Mouse (Mus musculus): ENCODE results near the gene Eln. TPM values are rescaled to one million over a fixed set of nuclear protein-coding genes. Genes with fewer than 3 reads are reported as not detected.

Gene Eln
- polyA plus RNA-seq, 1 experiment from 2014 or later = 1,769 TPM

DNA sequence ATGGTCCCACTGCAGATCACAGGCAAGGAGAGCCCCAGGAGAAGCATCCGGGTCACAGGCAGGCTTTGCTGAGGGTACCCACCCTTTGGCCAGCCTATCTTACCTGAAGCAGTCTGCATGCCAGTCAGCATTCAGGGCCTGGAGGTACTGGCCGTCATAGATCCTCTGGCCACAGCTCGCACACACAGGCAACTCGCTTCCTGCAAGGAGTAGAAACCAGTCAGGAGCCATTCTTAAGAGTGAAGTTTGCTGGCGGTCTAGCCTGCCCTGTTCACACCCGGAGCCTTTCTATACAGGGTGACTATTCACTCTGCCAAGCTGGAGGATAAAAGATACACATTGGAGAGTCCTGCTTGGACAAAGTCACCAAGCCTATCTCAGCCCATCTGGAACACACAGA is 60.6 kb downstream of the Eln start:
- no peak for TF ChIP-seq EP300 (IDR thresholded peaks at IDR 0.05)
- Histone ChIP-seq H3K4me2 (replicated peaks; ENCODE audit: low read depth, low read length) (no peak overlapping the region), H3K9ac (replicated peaks; ENCODE audit: low read depth) (no peak overlapping the region), H3K36me3 (ENCODE audit: insufficient read depth, low read length) (no peaks in the 10 kb centered on the region), H3K9me3 (ENCODE audit: low read length) (no peaks in the 10 kb centered on the region), H3K27ac (ENCODE audit: low read length) (no peak overlapping the region), H3K4me3 (ENCODE audit: low read depth, low read length) (no peak overlapping the region), H3K4me1 (ENCODE audit: insufficient read depth, low read depth, low read length) (peaks cover 4% of the 10 kb centered on the region; the same call in 1 of the 2 replicates), H3K27me3 (replicated peaks; ENCODE audit: insufficient read depth, low read length) (no peaks in the 10 kb centered on the region)
- ATAC-seq (no peak), DNase-seq (ENCODE audit: low spot score) (no peak)
- 88% methylated on average over 6 of the region's 6 CpGs for WGBS

DNA sequence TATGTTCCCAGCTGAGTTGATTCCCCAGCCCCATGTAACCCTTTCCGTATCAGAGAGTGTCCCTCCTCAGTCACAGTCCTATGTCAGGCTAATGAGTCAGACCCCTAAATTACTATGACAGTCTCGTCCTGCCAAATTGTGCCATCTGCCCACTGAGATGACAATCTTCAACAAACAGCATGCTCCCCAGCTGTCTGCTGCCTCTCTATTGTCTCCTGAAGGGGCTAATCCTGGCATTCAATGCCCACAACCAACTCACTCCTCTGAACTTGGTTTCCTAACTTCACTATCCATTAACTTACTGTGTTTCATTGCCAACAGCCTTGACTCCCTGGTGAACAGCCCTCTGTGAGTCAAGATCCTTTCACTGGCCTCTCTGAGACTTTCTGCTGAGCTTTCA is 62.7 kb downstream of the Eln start:
- DNase-seq (ENCODE audit: low spot score) (no peak), ATAC-seq (no peak)
- H3K9ac ChIP-seq (replicated peaks; ENCODE audit: low read depth) = no peak overlapping the region
- peaks cover 18% of the 10 kb centered on the region; the same call in 1 of the 2 replicates for H3K4me1 ChIP-seq (ENCODE audit: insufficient read depth, low read depth, low read length)
- no peaks in the 10 kb centered on the region for H3K36me3 ChIP-seq (ENCODE audit: insufficient read depth, low read length)
- TF ChIP-seq EP300 (IDR thresholded peaks at IDR 0.05) = no peak
- no peak for TF ChIP-seq CTCF (IDR thresholded peaks at IDR 0.05)
- H3K4me3 ChIP-seq (ENCODE audit: low read depth, low read length) = no peak overlapping the region
- H3K27me3 ChIP-seq (replicated peaks; ENCODE audit: insufficient read depth, low read length) = no peaks in the 10 kb centered on the region
- no peak overlapping the region for H3K27ac ChIP-seq (ENCODE audit: low read length)
- no peak overlapping the region for H3K4me2 ChIP-seq (replicated peaks; ENCODE audit: low read depth, low read length)
- no peaks in the 10 kb centered on the region for H3K9me3 ChIP-seq (ENCODE audit: low read length)
- WGBS = 80% methylated on average over 2 of the region's 2 CpGs

DNA sequence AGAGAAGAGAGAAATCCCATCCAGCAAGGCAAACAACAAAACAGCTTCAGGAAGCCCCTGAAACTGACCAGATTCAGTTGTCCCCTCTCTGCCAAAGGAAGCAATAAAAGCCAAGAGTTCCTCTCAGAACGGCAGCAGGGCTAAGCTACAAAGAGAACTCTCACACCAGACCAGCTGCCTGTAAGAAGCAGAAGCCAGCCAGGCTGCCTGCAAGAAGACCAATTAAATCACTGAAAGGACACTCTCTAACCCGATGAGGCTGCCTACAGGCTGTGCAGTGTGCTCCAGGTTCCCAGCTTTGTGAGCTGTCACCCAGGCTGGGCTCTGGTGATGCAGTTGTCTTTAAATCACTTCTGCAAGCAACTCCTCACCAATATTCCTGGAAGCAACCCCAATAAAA is 63.3 kb downstream of the Eln start:
- no peak for DNase-seq (ENCODE audit: low spot score)
- 59% methylated on average over 2 of the region's 2 CpGs for WGBS
- TF ChIP-seq EP300 (IDR thresholded peaks at IDR 0.05) (no peak), CTCF (IDR thresholded peaks at IDR 0.05) (no peak)

DNA sequence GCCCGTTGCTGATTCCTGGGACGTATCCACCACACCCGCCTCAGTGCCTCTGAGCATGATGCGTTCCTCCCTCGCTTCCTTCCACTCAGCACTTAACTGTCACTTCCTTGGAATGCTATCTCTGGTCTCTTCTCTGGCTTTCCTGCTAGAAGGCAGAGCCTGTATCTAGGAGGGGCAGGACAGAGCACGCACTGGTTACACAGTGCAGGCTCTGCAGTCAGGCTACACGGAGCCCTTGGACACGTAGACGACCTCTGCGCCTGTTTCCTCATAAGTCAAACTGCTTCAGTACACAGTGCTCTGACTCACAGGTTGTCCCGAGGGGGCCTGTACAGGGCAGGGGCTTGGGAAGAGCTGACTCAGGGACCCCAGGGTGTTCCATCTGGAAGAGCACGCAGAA is 66.9 kb downstream of the Eln start:
- 43% methylated on average over 12 of the region's 12 CpGs for WGBS
- H3K9ac ChIP-seq (replicated peaks; ENCODE audit: low read depth) = no peak overlapping the region
- DNase-seq (ENCODE audit: low spot score) = peak; percentile 84
- peak overlapping the region; percentile 77 for H3K27ac ChIP-seq (ENCODE audit: low read length)
- 0 out of 2 replicates have a peak overlapping the region, but pooled peaks have one; percentile 5 for H3K4me2 ChIP-seq (replicated peaks; ENCODE audit: low read depth, low read length)
- peaks cover 30% of the 10 kb centered on the region; the same call in 1 of the 2 replicates for H3K4me1 ChIP-seq (ENCODE audit: insufficient read depth, low read depth, low read length)
- H3K4me3 ChIP-seq (ENCODE audit: low read depth, low read length) = no peak overlapping the region
- H3K9me3 ChIP-seq (ENCODE audit: low read length) = no peaks in the 10 kb centered on the region
- ATAC-seq = peak; percentile 40
- no peaks in the 10 kb centered on the region for H3K27me3 ChIP-seq (replicated peaks; ENCODE audit: insufficient read depth, low read length)
- H3K36me3 ChIP-seq (ENCODE audit: insufficient read depth, low read length) = no peaks in the 10 kb centered on the region
- TF ChIP-seq EP300 (IDR thresholded peaks at IDR 0.05) = peak; percentile 65; the same call in 1 of the 2 replicates
- TF ChIP-seq CTCF (IDR thresholded peaks at IDR 0.05) = no peak

More for the DNA sequence above, 63.3 kb downstream of the Eln start:
- Histone ChIP-seq H3K4me2 (replicated peaks; ENCODE audit: low read depth, low read length) (no peak overlapping the region), H3K4me1 (ENCODE audit: insufficient read depth, low read depth, low read length) (peaks cover 23% of the 10 kb centered on the region; the same call in 1 of the 2 replicates), H3K9ac (replicated peaks; ENCODE audit: low read depth) (no peak overlapping the region), H3K27me3 (replicated peaks; ENCODE audit: insufficient read depth, low read length) (no peaks in the 10 kb centered on the region), H3K9me3 (ENCODE audit: low read length) (no peaks in the 10 kb centered on the region), H3K4me3 (ENCODE audit: low read depth, low read length) (no peak overlapping the region), H3K36me3 (ENCODE audit: insufficient read depth, low read length) (no peaks in the 10 kb centered on the region), H3K27ac (ENCODE audit: low read length) (no peak overlapping the region)
- ATAC-seq = no peak

DNA sequence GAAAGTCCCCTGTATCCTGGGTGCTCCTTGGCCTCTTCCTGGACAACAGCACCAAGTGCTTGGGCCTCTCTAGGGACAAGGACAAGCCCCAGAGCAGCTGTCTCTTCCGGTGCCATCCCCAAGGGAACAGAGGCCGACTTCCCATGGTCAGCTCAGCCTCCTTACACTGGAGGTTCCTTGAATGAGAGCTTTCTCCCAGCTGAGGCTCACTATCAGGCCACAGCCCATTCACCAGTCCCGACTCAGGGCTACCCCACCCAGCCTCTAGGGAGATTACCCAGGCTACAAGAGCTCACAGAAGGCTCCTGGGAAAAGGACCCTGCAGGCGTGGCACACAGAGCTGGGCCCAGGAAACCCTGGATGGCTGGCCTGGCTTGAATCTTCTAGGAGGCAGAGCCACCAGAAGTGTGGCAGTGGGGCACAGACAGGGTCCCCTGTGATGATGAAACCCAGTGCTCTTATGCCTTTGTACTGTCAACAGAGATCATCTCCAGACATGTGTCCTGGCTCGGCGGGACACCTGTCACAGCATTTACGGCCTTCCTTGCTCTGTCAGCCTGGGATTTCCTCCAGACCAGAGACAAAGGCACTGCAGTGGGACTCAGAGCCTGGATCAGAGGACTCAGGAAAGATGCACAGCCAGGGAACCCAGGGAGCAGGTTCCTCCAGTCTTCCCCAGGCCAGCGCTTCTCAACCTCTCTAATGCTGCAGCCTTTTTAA is 68.1 kb downstream of the Eln start:
- DNase-seq (ENCODE audit: low spot score) (no peak), ATAC-seq (no peak)
- H3K4me3 ChIP-seq (ENCODE audit: low read depth, low read length) = no peak overlapping the region
- H3K4me1 ChIP-seq (ENCODE audit: insufficient read depth, low read depth, low read length) = peaks cover 35% of the 10 kb centered on the region; the same call in 1 of the 2 replicates
- H3K9me3 ChIP-seq (ENCODE audit: low read length) = no peaks in the 10 kb centered on the region
- no peaks in the 10 kb centered on the region for H3K36me3 ChIP-seq (ENCODE audit: insufficient read depth, low read length)
- TF ChIP-seq EP300 (IDR thresholded peaks at IDR 0.05) (no peak), CTCF (IDR thresholded peaks at IDR 0.05) (no peak)
- H3K27me3 ChIP-seq (replicated peaks; ENCODE audit: insufficient read depth, low read length) = no peaks in the 10 kb centered on the region
- no peak overlapping the region; the same call in 1 of the 2 replicates for H3K9ac ChIP-seq (replicated peaks; ENCODE audit: low read depth)
- no peak overlapping the region for H3K4me2 ChIP-seq (replicated peaks; ENCODE audit: low read depth, low read length)
- 76% methylated on average over 8 of the region's 8 CpGs for WGBS
- peak overlapping the region; percentile 89 for H3K27ac ChIP-seq (ENCODE audit: low read length)

DNA sequence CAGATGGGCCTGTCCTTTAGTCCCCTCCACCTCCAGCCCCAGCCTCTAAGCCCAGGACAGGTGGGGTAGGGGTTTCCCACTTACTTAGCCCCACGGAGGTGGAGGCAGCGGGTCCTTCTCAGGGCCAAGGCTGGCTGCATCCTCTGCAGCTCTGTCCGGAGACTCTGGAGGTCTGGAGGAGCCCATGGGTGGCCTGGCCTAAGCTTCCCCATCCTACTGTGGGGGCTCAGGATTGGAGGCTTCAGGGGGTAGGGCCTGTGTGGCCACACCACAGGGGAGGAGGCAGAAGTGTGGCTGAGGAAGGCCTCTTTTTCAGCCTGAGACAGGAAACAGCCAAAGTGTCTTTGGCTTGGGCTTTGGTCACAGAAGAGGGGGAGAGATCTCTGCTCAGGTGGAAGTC is 69.1 kb downstream of the Eln start:
- Histone ChIP-seq H3K9me3 (ENCODE audit: low read length) (no peaks in the 10 kb centered on the region), H3K36me3 (ENCODE audit: insufficient read depth, low read length) (no peaks in the 10 kb centered on the region), H3K9ac (replicated peaks; ENCODE audit: low read depth) (peak overlapping the region; percentile 4; the same call in 1 of the 2 replicates), H3K4me3 (ENCODE audit: low read depth, low read length) (peak overlapping the region; percentile 11), H3K4me1 (ENCODE audit: insufficient read depth, low read depth, low read length) (peaks cover 35% of the 10 kb centered on the region; the same call in 1 of the 2 replicates), H3K27me3 (replicated peaks; ENCODE audit: insufficient read depth, low read length) (no peaks in the 10 kb centered on the region), H3K4me2 (replicated peaks; ENCODE audit: low read depth, low read length) (peak overlapping the region; percentile 54), H3K27ac (ENCODE audit: low read length) (peak overlapping the region; percentile 89)
- ATAC-seq = peak; percentile 27
- WGBS = 83% methylated on average over 3 of the region's 3 CpGs
- DNase-seq (ENCODE audit: low spot score) = peak; percentile 71
- no peak for TF ChIP-seq EP300 (IDR thresholded peaks at IDR 0.05)
- no peak for TF ChIP-seq CTCF (IDR thresholded peaks at IDR 0.05)
